Mouse (Mus musculus): ENCODE data around the gene Kcnmb1. TPM values are rescaled to one million over a fixed set of nuclear protein-coding genes. Genes with fewer than 3 reads are reported as not detected.

The Kcnmb1 gene
- polyA plus RNA-seq, 1 experiment from 2014 or later = 0.66 TPM

- no peak overlapping the region for H3K9ac ChIP-seq
- H3K4me1 ChIP-seq = no peaks in the 10 kb centered on the region
- 64% methylated on average over 11 of the region's 11 CpGs for WGBS
- no peak for ATAC-seq (ENCODE audit: low FRiP score)
- peaks cover 5% of the 10 kb centered on the region; the same call in 1 of the 2 replicates for H3K27me3 ChIP-seq
- H3K36me3 ChIP-seq = no peaks in the 10 kb centered on the region
- no peak overlapping the region for H3K4me3 ChIP-seq
- H3K27ac ChIP-seq = no peak overlapping the region
- H3K9me3 ChIP-seq (replicated peaks) = no peaks in the 10 kb centered on the region
- no peak overlapping the region for H3K4me2 ChIP-seq (replicated peaks)
Measured at GRCm38 (mm10) chr11:33929412-33929811, 33.4 kb upstream of the Kcnmb1 start.

- no peak overlapping the region for H3K4me3 ChIP-seq
- H3K27me3 ChIP-seq = peaks cover 5% of the 10 kb centered on the region; the same call in 1 of the 2 replicates
- no peak overlapping the region for H3K9ac ChIP-seq
- no peak overlapping the region for H3K4me2 ChIP-seq (replicated peaks)
- H3K27ac ChIP-seq = no peak overlapping the region
- H3K4me1 ChIP-seq = no peaks in the 10 kb centered on the region
- no peak for ATAC-seq (ENCODE audit: low FRiP score)
- H3K9me3 ChIP-seq (replicated peaks) = no peaks in the 10 kb centered on the region
- WGBS = 9% methylated on average over 9 of the region's 10 CpGs
- H3K36me3 ChIP-seq = no peaks in the 10 kb centered on the region
Measured at GRCm38 (mm10) chr11:33931836-33932385, 30.9 kb upstream of the Kcnmb1 start.

- Histone ChIP-seq H3K9me3 (replicated peaks) (no peaks in the 10 kb centered on the region), H3K4me1 (no peaks in the 10 kb centered on the region), H3K4me3 (no peak overlapping the region), H3K4me2 (replicated peaks) (no peak overlapping the region), H3K36me3 (no peaks in the 10 kb centered on the region), H3K27ac (no peak overlapping the region), H3K27me3 (peaks cover 5% of the 10 kb centered on the region; the same call in 1 of the 2 replicates), H3K9ac (no peak overlapping the region)
- ATAC-seq (ENCODE audit: low FRiP score) = no peak
- 76% methylated on average over 18 of the region's 18 CpGs for WGBS
Measured at GRCm38 (mm10) chr11:33932386-33933111, 30.3 kb upstream of the Kcnmb1 start.

- no peak for ATAC-seq (ENCODE audit: low FRiP score)
Measured at GRCm38 (mm10) chr11:33934286-33934685, 28.5 kb upstream of the Kcnmb1 start.

GRCm38 (mm10) chr11:33937641-33938040 is 25.2 kb upstream of the Kcnmb1 start:
- no peaks in the 10 kb centered on the region for H3K9me3 ChIP-seq (replicated peaks)
- no peak overlapping the region for H3K4me2 ChIP-seq (replicated peaks)
- no peaks in the 10 kb centered on the region for H3K36me3 ChIP-seq
- H3K27me3 ChIP-seq = no peaks in the 10 kb centered on the region
- no peak overlapping the region for H3K9ac ChIP-seq
- peaks cover 5% of the 10 kb centered on the region; the same call in 1 of the 2 replicates for H3K4me1 ChIP-seq
- H3K27ac ChIP-seq = no peak overlapping the region
- WGBS = 85% methylated on average over 8 of the region's 8 CpGs
- ATAC-seq (ENCODE audit: low FRiP score) = no peak
- H3K4me3 ChIP-seq = no peak overlapping the region

More at GRCm38 (mm10) chr11:33934286-33934685, 28.5 kb upstream of the Kcnmb1 start:
- H3K9me3 ChIP-seq (replicated peaks) = no peaks in the 10 kb centered on the region
- no peak overlapping the region for H3K4me2 ChIP-seq (replicated peaks)
- no peak overlapping the region for H3K4me3 ChIP-seq
- H3K27me3 ChIP-seq = no peaks in the 10 kb centered on the region
- H3K4me1 ChIP-seq = peaks cover 5% of the 10 kb centered on the region; the same call in 1 of the 2 replicates
- 57% methylated on average over 9 of the region's 9 CpGs for WGBS
- no peak overlapping the region for H3K27ac ChIP-seq
- no peaks in the 10 kb centered on the region for H3K36me3 ChIP-seq
- H3K9ac ChIP-seq = no peak overlapping the region

GRCm38 (mm10) chr11:33938561-33939274 is 24.1 kb upstream of the Kcnmb1 start:
- WGBS = 50% methylated on average over 7 of the region's 7 CpGs
- no peaks in the 10 kb centered on the region for H3K27me3 ChIP-seq
- H3K27ac ChIP-seq = no peak overlapping the region
- H3K9me3 ChIP-seq (replicated peaks) = no peaks in the 10 kb centered on the region
- peaks cover 5% of the 10 kb centered on the region; the same call in 1 of the 2 replicates for H3K4me1 ChIP-seq
- ATAC-seq (ENCODE audit: low FRiP score) = no peak
- no peak overlapping the region for H3K4me3 ChIP-seq
- no peak overlapping the region for H3K4me2 ChIP-seq (replicated peaks)
- H3K36me3 ChIP-seq = no peaks in the 10 kb centered on the region
- H3K9ac ChIP-seq = no peak overlapping the region

GRCm38 (mm10) chr11:33939456-33940113 is 23.2 kb upstream of the Kcnmb1 start:
- Histone ChIP-seq H3K36me3 (no peaks in the 10 kb centered on the region), H3K4me1 (peaks cover 5% of the 10 kb centered on the region; the same call in 1 of the 2 replicates), H3K27ac (no peak overlapping the region), H3K27me3 (no peaks in the 10 kb centered on the region), H3K9me3 (replicated peaks) (no peaks in the 10 kb centered on the region), H3K9ac (no peak overlapping the region), H3K4me2 (replicated peaks) (no peak overlapping the region), H3K4me3 (no peak overlapping the region)
- WGBS = 81% methylated on average over 4 of the region's 4 CpGs
- no peak for ATAC-seq (ENCODE audit: low FRiP score)

- H3K27ac ChIP-seq = no peak overlapping the region
- no peaks in the 10 kb centered on the region for H3K36me3 ChIP-seq
- no peak overlapping the region for H3K9ac ChIP-seq
- no peaks in the 10 kb centered on the region for H3K27me3 ChIP-seq
- 80% methylated on average over 1 of the region's 1 CpGs for WGBS
- H3K4me1 ChIP-seq = peaks cover 2% of the 10 kb centered on the region; the same call in 1 of the 2 replicates
- no peak overlapping the region for H3K4me3 ChIP-seq
- ATAC-seq (ENCODE audit: low FRiP score) = no peak
- no peaks in the 10 kb centered on the region for H3K9me3 ChIP-seq (replicated peaks)
- no peak overlapping the region for H3K4me2 ChIP-seq (replicated peaks)
Measured at GRCm38 (mm10) chr11:33943565-33943964, 19.2 kb upstream of the Kcnmb1 start.

GRCm38 (mm10) chr11:33944067-33944785 is 18.6 kb upstream of the Kcnmb1 start:
- Histone ChIP-seq H3K4me1 (no peaks in the 10 kb centered on the region), H3K4me2 (replicated peaks) (no peak overlapping the region), H3K36me3 (no peaks in the 10 kb centered on the region), H3K4me3 (no peak overlapping the region), H3K27me3 (no peaks in the 10 kb centered on the region), H3K27ac (no peak overlapping the region), H3K9me3 (replicated peaks) (no peaks in the 10 kb centered on the region), H3K9ac (no peak overlapping the region)
- ATAC-seq (ENCODE audit: low FRiP score) = no peak
- 63% methylated on average over 4 of the region's 4 CpGs for WGBS

GRCm38 (mm10) chr11:33944786-33945328 is 18.0 kb upstream of the Kcnmb1 start:
- 87% methylated on average over 9 of the region's 9 CpGs for WGBS
- H3K4me3 ChIP-seq = no peak overlapping the region
- ATAC-seq (ENCODE audit: low FRiP score) = no peak
- no peaks in the 10 kb centered on the region for H3K9me3 ChIP-seq (replicated peaks)
- H3K9ac ChIP-seq = no peak overlapping the region
- no peaks in the 10 kb centered on the region for H3K27me3 ChIP-seq
- no peaks in the 10 kb centered on the region for H3K4me1 ChIP-seq
- no peak overlapping the region for H3K27ac ChIP-seq
- no peak overlapping the region for H3K4me2 ChIP-seq (replicated peaks)
- no peaks in the 10 kb centered on the region for H3K36me3 ChIP-seq

- H3K4me2 ChIP-seq (replicated peaks) = no peak overlapping the region
- no peak overlapping the region for H3K4me3 ChIP-seq
- no peaks in the 10 kb centered on the region for H3K27me3 ChIP-seq
- no peaks in the 10 kb centered on the region for H3K36me3 ChIP-seq
- ATAC-seq (ENCODE audit: low FRiP score) = no peak
- no peak overlapping the region for H3K9ac ChIP-seq
- H3K27ac ChIP-seq = no peak overlapping the region
- H3K4me1 ChIP-seq = no peaks in the 10 kb centered on the region
- no peaks in the 10 kb centered on the region for H3K9me3 ChIP-seq (replicated peaks)
- WGBS = 86% methylated on average over 4 of the region's 4 CpGs
Measured at GRCm38 (mm10) chr11:33946501-33946900, 16.3 kb upstream of the Kcnmb1 start.
